Mouse (Mus musculus) frontal cortex, postnatal 25 days (tissue): ENCODE measurements around the gene Sorbs2.
"Not testable (repeated sequence)": the region's sequence is repeated elsewhere in the genome, so short reads cannot be mapped to it uniquely, and the experiment has no call there.

Source experiments
- DNase-seq, 2 experiments: peaks; one replicate each; pipeline ENCODE4 v3.0.0; 2022; ENCODE audit warnings: low spot score in 2 of 2

Gene Sorbs2

DNA sequence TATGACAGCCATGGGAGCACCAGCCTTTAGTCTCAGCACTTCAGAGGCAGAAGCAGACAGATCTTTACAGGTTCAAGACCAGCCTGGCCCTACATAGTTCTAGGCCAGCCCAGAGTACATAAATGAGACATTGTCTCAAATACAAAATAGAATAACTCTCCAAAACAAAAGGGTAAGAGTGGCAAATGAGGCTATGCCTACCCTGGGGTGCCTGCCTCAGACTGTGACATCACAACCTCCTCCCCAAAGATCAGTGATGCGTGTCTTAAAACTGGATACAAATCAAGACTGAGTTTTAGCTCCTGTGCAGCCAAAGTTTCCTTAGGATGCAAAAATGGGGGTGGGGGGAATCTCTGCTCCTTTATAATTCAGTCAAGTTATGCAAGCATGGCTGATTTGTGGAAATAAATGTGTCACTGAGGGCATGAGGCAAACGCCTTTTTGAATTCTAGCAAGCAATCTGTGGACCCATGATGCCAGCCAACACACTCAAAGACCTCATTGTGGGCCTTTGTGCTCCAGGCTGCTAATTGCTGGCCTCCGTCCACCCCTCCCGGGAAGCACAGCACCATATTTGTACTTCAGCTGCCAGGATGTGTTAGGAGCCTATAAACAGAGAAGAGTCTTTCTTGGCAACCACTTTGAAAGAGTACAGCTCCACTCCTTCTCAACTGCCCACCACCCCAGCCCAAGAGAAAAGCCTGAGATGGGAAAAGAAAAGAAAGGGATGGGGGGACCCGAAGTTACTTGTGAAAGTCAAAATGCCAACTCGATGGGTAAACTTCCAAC, 336.7 kb downstream of the Sorbs2 start:
- peak; percentile 28 to 36 for DNase-seq

DNA sequence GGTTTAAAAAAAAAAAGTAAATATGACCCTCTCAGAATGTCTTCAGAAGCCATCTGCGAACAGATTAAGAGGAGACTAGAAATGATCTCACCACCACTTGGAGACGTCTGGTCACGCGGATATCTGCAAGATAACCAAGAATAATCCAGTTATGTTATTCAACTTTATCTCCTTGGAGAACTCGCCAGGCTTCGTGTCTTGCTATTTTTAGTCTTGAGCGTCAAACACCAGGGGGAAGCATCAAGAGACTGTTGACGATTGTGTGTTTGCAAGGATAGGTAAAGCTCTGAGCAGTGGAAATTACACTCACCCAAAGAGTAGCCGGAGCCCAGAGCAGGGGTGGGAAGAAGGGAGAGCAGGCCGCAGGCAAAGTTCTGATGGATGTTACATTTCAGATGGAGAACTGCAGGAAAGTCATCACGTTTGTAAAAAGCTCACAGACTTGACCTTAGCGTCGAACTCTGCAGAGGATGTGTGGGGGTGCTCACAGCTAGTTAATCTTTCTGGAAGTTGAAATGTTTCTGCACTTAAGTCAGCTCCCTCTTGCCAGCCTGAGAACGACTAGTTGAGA, 337.4 kb downstream of the Sorbs2 start:
- DNase-seq, result no peak

DNA sequence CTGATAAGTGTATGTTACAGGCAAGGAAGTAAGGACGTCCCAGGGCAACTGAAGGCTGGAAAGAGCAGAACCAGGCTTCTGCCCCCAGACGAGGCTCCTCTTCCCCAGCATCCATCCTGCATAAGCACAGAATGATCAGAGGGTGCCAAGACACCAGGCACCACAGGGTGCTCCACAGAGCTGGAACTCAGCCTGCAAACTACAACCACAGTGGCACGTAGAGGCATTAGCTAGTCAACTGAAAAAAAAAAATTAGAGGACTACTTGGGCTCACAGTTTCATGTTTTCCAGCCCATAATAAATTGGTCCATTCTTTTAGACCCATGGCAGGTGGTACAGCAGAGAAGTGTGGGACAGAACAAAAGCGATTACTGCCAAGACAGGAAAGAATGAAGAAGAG, 338.3 kb downstream of the Sorbs2 start:
- no peak for DNase-seq

DNA sequence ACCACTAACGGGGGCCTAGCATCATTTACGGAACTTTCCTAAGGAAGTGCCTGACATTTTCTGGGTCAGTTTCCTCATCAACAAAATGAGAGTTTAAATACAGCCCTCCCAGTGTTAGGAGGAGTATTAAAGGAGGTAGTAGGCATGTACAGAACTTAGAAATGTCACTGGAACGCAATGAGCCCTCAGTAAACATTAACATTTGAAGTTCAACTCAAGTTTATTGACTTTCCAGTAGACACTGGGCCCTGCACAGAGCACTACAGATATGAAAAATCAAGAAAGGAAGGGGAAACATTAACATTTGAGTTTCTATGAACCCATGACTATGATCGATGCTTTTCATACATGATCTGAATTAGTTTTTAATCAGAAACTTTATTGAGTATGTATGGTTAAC, 347.5 kb downstream of the Sorbs2 start:
- DNase-seq, result no peak

DNA sequence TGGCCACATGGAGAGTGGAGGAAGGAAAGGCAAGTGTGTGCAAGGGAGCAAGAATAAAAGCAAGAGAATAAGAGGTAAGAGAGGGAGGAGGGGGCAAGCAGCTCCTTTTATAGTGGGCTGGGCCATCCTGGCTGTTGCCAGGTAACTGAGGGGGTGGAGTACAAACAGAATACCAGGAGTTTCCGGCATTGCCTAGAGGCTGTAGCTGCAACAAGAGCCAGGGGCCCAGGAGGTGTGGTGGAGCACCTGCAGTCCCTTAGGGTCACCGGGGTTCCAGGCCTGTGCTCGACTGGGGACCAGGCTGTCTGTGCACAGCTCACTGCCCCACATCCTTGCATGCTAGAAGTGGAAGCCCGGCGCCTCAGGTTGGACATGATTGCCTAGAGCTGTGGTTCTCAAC, 350.1 kb downstream of the Sorbs2 start:
- DNase-seq, result no peak

DNA sequence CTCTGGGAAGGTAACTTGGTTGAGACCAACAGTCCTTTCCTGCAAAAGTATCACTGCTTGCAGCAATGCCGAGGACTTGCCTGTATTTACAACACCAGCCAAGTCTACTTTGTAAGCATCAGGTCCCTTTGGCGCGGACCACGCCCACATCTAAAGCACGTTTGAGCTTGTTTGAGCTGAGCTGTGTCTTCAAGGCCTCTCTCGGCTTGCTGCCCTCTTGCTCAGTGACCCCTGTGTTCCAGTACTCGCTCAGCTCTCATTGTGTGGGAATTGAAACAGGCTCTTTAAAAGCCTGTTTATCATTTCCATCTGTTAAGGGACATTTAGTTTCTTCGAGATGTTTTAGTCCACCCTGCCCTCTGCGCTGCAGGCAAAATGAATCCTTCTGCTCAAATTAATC, 350.8 kb downstream of the Sorbs2 start:
- DNase-seq, result no peak

DNA sequence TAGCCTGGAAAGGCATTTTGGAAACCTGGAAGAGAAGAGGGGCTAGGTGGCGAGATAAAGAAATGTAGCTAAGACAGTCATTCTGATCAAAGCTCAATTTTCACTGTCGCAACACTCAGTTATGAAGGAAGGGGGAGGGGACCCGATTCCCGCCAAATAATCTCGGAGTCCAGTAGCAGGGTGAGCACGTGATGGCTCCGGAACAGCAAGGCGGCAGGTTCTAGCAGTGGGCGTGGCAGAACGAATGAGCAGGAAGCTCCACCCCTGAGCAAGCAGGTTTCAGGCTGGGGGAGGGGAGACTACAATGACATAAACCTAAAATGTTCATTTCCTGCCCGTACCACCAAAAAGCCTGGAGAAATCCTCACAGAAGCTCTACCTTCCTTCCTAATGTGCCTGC, 364.0 kb downstream of the Sorbs2 start:
- DNase-seq, result not testable (repeated sequence)

DNA sequence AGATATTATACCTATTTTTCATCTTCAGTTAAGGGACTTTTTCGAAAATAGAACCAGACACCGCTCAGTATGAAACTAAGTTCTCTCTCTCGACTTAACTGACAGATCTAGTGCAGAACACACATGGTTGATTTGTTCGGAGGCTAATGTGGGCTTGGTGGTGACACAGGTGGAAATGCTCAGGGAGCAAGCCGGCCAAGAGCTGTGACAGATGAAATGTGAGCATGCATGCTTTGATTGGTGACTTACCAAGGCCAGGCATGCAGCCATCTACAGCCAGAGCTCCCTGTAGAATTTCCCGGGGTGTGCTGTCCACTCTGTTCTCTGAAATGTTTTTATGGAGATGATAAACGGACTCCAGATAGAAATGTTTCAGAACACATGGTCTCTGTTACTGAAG, 364.5 kb downstream of the Sorbs2 start:
- DNase-seq, result no peak

DNA sequence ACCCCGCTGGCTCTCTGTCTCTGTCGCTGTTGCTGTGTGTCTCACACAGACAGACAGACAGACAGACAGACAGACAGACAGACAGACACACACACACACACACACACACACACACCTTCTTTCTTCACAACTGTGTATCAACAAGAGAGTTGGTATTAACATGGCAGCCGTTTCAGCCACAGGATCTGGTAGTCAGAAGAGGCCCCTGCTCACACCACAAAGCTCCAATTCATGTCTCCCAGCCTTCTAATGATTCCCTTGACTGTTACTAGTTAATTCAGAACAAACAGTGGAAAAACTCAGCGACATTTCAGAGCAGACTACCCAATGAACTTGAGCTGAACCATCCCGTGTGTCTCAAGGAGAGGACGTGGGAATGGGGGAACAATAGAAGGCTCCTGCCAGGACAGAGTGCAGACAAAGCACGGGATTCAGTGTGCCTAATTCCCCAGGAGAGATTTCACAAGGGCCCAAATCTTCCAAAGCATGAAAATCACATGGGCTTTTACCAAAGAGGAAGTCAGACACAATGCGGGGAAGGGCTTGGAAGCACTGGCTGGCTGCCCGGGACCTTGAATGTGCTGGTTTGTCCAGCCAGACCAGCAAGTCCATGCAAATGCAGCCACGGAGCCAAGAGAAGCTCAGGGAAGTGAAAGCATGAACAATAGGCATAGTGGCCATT, 367.5 kb downstream of the Sorbs2 start:
- DNase-seq, result peak in 1 of 2 experiments; percentile 20

DNA sequence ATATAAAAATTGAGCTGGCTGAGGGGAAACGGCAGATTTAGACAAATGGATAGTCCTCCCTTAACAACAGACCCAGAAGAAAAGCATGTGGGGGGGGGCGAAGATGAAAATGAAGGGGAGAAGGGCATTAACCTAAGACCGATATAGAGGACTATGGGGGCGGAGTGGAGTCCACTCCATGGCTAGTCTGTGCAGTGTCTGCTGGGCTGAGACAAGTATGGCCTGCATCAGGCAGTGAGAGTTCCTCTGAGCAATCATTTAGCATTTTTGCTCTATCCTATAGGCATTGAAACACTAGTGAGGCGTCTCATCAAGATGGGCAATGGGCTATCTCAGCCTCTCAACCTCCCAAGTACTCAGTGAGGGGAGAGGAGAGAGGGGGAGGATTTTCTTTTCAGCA, 368.8 kb downstream of the Sorbs2 start:
- no peak for DNase-seq
